Mouse (Mus musculus) kidney, embryonic 14.5 days (tissue): Measurements from ENCODE around the gene Srrm2. TPM values are rescaled to one million over a fixed set of nuclear protein-coding genes. Genes with fewer than 3 reads are reported as not detected.

ENCODE experiments used
- microRNA-seq: library from miRNA; unstranded; fragments of <30 nt; microRNA quantifications from one replicate; pipeline ENCODE4, GENCODE M21; 2016
- polyA plus RNA-seq: library from polyadenylated mRNA; unstranded; fragments of >200 nt; fragmentation: Nextera tagmentation; extraction: Ambion mirVana; gene quantifications from 2 replicates; pipeline ENCODE4 v1.2.1, GENCODE M21; 2014

Srrm2 gene
- polyA plus RNA-seq, 1 experiment from 2014 or later = 567 TPM

Small RNA genes within 50 kb of the gene (microRNA-seq; reads per million reads assigned to microRNA genes)
- 0.84 reads per million for gene Mir5125

Other genes starting within 250 kb of the Srrm2 start
- gene Zfp213, start 226.3 kb upstream of the Srrm2 start, polyA plus RNA-seq = 19.5 and 24.9 TPM in 2 replicates
- gene Zfp13, start 191.0 kb upstream of the Srrm2 start, polyA plus RNA-seq = 15.3 and 19.1 TPM in 2 replicates
- gene Zscan10, start 189.7 kb upstream of the Srrm2 start, polyA plus RNA-seq = 0.29 and 0.45 TPM in 2 replicates
- gene Mmp25, start 145.3 kb upstream of the Srrm2 start, polyA plus RNA-seq = 0.46 and 1.3 TPM in 2 replicates
- 0.76 and 1.2 TPM in 2 replicates for gene Bicdl2, start 130.0 kb upstream of the Srrm2 start, polyA plus RNA-seq
- gene Hcfc1r1, start 116.9 kb upstream of the Srrm2 start, polyA plus RNA-seq = 61.9 and 83.8 TPM in 2 replicates
- 53.0 and 62.9 TPM in 2 replicates for gene Thoc6, start 116.7 kb upstream of the Srrm2 start, polyA plus RNA-seq
- 14.5 and 16.4 TPM in 2 replicates for gene Tnfrsf12a, start 113.1 kb upstream of the Srrm2 start, polyA plus RNA-seq
- 153 and 181 TPM in 2 replicates for gene Cldn6, start 111.3 kb upstream of the Srrm2 start, polyA plus RNA-seq
- 63.7 and 65.5 TPM in 2 replicates for gene Cldn9, start 106.5 kb upstream of the Srrm2 start, polyA plus RNA-seq
- gene 1520401A03Rik, start 67.7 kb upstream of the Srrm2 start, polyA plus RNA-seq = 0.15 and 0.16 TPM in 2 replicates
- gene Pkmyt1, start 64.2 kb upstream of the Srrm2 start, polyA plus RNA-seq = 41.6 and 56.4 TPM in 2 replicates
- gene Paqr4, start 49.7 kb upstream of the Srrm2 start, polyA plus RNA-seq = 14.7 and 17.6 TPM in 2 replicates
- gene Kremen2, start 44.7 kb upstream of the Srrm2 start, polyA plus RNA-seq = 2.1 and 2.9 TPM in 2 replicates
- gene Flywch1, start 18.9 kb upstream of the Srrm2 start, polyA plus RNA-seq = 73.0 and 91.7 TPM in 2 replicates
- 40.7 and 43.7 TPM in 2 replicates for gene Flywch2, start 4.5 kb upstream of the Srrm2 start, polyA plus RNA-seq
- gene Elob, start 38.6 kb downstream of the Srrm2 start, polyA plus RNA-seq = 982 and 1,429 TPM in 2 replicates
- gene Prss33, start 45.5 kb downstream of the Srrm2 start, polyA plus RNA-seq = 0.26 and 0.41 TPM in 2 replicates
- gene Prss32, start 53.3 kb downstream of the Srrm2 start, polyA plus RNA-seq = 0.14 TPM in 1 of 2 replicates, not detected in the other
- 3.1 and 3.9 TPM in 2 replicates for gene Prss41, start 53.6 kb downstream of the Srrm2 start, polyA plus RNA-seq
- gene Prss21, start 77.5 kb downstream of the Srrm2 start, polyA plus RNA-seq = not detected in 2 replicates
- not detected in 2 replicates for gene Dcpp1, start 90.3 kb downstream of the Srrm2 start, polyA plus RNA-seq
- gene Dcpp2, start 90.3 kb downstream of the Srrm2 start, polyA plus RNA-seq = not detected in 2 replicates
- gene Dcpp3, start 126.9 kb downstream of the Srrm2 start, polyA plus RNA-seq = not detected in 2 replicates
- gene Sbp, start 151.1 kb downstream of the Srrm2 start, polyA plus RNA-seq = not detected in 2 replicates
- not detected in 2 replicates for gene Sbpl, start 164.7 kb downstream of the Srrm2 start, polyA plus RNA-seq
- gene Prss30, start 190.0 kb downstream of the Srrm2 start, polyA plus RNA-seq = 0.26 and 0.30 TPM in 2 replicates
- 0.59 and 0.91 TPM in 2 replicates for gene Prss22, start 207.6 kb downstream of the Srrm2 start, polyA plus RNA-seq
- gene Prss27, start 247.6 kb downstream of the Srrm2 start, polyA plus RNA-seq = not detected in 2 replicates